Mouse (Mus musculus): ENCODE data around the gene Slc39a1. TPM values are rescaled to one million over a fixed set of nuclear protein-coding genes. Genes with fewer than 3 reads are reported as not detected.

Slc39a1 gene
- polyA plus RNA-seq, 1 experiment, result 82.1 TPM

DNA sequence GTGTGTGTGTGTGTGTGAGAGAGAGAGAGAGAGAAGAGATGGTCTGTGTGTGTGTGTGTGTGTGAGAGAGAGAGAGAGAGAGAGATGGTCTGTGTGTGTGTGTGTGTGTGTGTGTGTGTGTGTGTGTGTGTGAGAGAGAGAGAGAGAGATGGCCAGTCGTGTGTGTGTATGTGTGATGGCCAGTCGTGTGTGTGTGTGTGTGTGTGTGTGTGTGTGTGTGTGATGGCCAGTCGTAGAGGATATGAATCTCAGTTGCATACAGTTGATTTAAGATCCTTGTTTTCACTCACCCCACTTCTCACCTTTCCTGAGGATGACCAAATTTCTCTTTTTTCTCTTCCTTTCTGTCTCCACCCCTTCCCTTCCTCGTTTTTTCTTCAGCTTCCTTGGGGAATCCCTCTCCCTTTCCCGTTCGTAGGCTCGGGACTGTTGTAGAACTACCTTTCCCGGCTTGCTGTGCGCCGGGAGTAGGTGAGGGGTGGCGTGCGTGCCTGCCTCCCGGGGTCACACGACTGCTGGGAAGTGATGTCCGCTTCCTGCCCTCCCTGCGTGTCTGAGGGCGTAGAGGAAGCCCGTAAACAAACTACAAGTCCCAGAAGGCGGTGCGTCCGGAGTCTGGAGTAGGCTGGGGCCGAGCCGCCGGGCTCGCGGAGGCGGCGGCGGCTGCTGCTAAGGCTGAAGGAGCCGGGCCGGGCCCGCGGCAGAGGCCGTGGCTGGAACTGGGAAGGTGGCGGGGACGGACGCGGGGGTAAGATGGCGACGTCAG is 5.9 kb downstream of the Slc39a1 start, which contains the start of gene Crtc2:
TSS of gene Crtc2 (plus strand) at position 511 of the 766 bp plus-strand sequence.
- H3K79me3 ChIP-seq (ENCODE audit: low read depth), result peaks cover 32% of the 10 kb centered on the region
- no peaks in the 10 kb centered on the region for H3K27me3 ChIP-seq (ENCODE audit: control insufficient read depth, insufficient read depth, insufficient read length)
- peaks cover 33% of the 10 kb centered on the region for H3K36me3 ChIP-seq (ENCODE audit: control insufficient read depth, insufficient read depth)
- H3K4me3 ChIP-seq (ENCODE audit: insufficient read depth, poor library complexity, severe bottlenecking), result peak within 1 kb of the TSS; percentile 82
- H3K79me2 ChIP-seq (ENCODE audit: control insufficient read depth, insufficient read depth), result peaks cover 48% of the 10 kb centered on the region
- H3ac ChIP-seq (ENCODE audit: control insufficient read depth, insufficient read length, low read depth), result peak within 1 kb of the TSS; percentile 93
- no peak for TF ChIP-seq FOSL1 (IDR thresholded peaks at IDR 0.05; ENCODE audit: insufficient read depth, low read length, poor library complexity, severe bottlenecking)
- no peak for TF ChIP-seq MYOD1 (IDR thresholded peaks at IDR 0.05; ENCODE audit: control insufficient read depth, insufficient read length, low read depth)
- TF ChIP-seq USF1 (IDR thresholded peaks at IDR 0.05; ENCODE audit: low read depth), result peak; percentile 27
- peak; percentile 28 for TF ChIP-seq MAX (IDR thresholded peaks at IDR 0.05)
- TF ChIP-seq CEBPB (IDR thresholded peaks at IDR 0.05; ENCODE audit: low read depth), result no peak
- TF ChIP-seq CTCF (IDR thresholded peaks at IDR 0.05; ENCODE audit: control insufficient read depth, insufficient read depth, insufficient read length), result no peak
- no peak for TF ChIP-seq MYOG (IDR thresholded peaks at IDR 0.05; ENCODE audit: control insufficient read depth, extremely low read depth, insufficient read length)

DNA sequence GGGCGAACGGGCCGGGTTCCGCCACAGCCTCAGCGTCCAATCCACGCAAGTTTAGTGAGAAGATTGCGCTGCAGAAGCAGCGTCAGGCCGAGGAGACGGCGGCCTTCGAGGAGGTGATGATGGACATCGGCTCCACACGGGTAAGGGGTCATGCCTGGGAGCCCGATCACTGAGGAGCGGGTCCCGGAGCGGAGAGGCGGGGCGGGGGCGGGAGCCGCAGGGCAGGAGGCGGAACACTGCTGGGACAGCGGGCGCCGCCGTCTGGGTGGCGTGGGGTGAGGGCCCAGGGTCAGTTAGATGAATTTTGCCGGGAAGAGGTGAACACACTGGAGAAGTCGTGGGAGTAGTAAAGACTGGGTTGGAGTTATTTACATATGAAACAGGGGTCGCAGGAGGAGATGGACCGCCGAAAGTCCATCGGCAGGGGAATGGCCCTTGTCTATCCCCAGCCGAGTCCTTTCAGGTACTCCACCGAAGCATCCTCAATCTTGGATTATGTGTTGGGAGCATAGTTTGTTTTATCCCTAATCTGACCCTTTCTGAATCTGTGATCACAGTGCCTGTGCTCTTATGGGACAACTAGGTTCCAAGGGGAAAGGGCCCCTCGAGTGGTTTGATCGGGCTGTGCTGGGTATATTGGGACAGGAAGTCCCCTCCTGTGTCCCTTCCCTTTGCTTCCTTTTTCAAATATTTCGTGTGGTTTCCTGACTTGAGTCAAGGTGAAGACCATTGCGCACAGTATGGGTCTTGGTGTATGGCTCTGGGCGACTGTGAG is 6.6 kb downstream of the Slc39a1 start:
- no peak for TF ChIP-seq FOSL1 (IDR thresholded peaks at IDR 0.05; ENCODE audit: insufficient read depth, low read length, poor library complexity, severe bottlenecking)
- TF ChIP-seq MYOG (IDR thresholded peaks at IDR 0.05; ENCODE audit: control insufficient read depth, extremely low read depth, insufficient read length), result no peak
- TF ChIP-seq USF1 (IDR thresholded peaks at IDR 0.05; ENCODE audit: low read depth), result no peak
- TF ChIP-seq CTCF (IDR thresholded peaks at IDR 0.05; ENCODE audit: control insufficient read depth, insufficient read depth, insufficient read length), result no peak
- no peak for TF ChIP-seq MYOD1 (IDR thresholded peaks at IDR 0.05; ENCODE audit: control insufficient read depth, insufficient read length, low read depth)
- TF ChIP-seq MAX (IDR thresholded peaks at IDR 0.05), result no peak
- TF ChIP-seq CEBPB (IDR thresholded peaks at IDR 0.05; ENCODE audit: low read depth), result no peak
- peaks cover 36% of the 10 kb centered on the region for H3K36me3 ChIP-seq (ENCODE audit: control insufficient read depth, insufficient read depth)
- H3K79me3 ChIP-seq (ENCODE audit: low read depth), result peaks cover 32% of the 10 kb centered on the region
- H3K79me2 ChIP-seq (ENCODE audit: control insufficient read depth, insufficient read depth), result peaks cover 43% of the 10 kb centered on the region
- no peaks in the 10 kb centered on the region for H3K27me3 ChIP-seq (ENCODE audit: control insufficient read depth, insufficient read depth, insufficient read length)
- H3K4me3 ChIP-seq (ENCODE audit: insufficient read depth, poor library complexity, severe bottlenecking), result peak overlapping the region; percentile 82
- H3ac ChIP-seq (ENCODE audit: control insufficient read depth, insufficient read length, low read depth), result peak overlapping the region; percentile 93

DNA sequence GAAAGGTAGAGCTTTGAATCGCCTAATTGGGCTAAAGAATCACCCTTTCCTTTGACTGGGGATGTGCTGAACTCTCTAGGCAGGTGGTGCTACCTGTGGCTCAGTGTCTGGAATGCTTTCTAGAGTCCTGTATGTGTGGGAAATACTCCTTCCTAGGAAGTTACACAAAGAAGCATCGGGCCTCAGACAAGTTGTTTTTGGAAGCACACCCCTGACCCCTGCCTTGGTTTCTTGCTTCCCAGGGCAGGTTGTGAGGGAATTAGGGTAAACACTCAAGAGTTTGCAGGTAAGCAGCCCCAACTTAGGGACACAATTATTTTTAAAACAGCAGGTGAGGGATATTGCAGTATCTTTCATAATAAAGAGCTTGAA is 7.2 kb downstream of the Slc39a1 start:
- Histone ChIP-seq H3K36me3 (ENCODE audit: control insufficient read depth, insufficient read depth) (peaks cover 42% of the 10 kb centered on the region), H3K4me3 (ENCODE audit: insufficient read depth, poor library complexity, severe bottlenecking) (peak overlapping the region; percentile 82), H3K79me3 (ENCODE audit: low read depth) (peaks cover 32% of the 10 kb centered on the region), H3ac (ENCODE audit: control insufficient read depth, insufficient read length, low read depth) (peak overlapping the region; percentile 93), H3K27me3 (ENCODE audit: control insufficient read depth, insufficient read depth, insufficient read length) (no peaks in the 10 kb centered on the region), H3K79me2 (ENCODE audit: control insufficient read depth, insufficient read depth) (peaks cover 42% of the 10 kb centered on the region)
- TF ChIP-seq MYOG (IDR thresholded peaks at IDR 0.05; ENCODE audit: control insufficient read depth, extremely low read depth, insufficient read length) (no peak), FOSL1 (IDR thresholded peaks at IDR 0.05; ENCODE audit: insufficient read depth, low read length, poor library complexity, severe bottlenecking) (no peak), MAX (IDR thresholded peaks at IDR 0.05) (no peak), USF1 (IDR thresholded peaks at IDR 0.05; ENCODE audit: low read depth) (no peak), CEBPB (IDR thresholded peaks at IDR 0.05; ENCODE audit: low read depth) (no peak), MYOD1 (IDR thresholded peaks at IDR 0.05; ENCODE audit: control insufficient read depth, insufficient read length, low read depth) (no peak), CTCF (IDR thresholded peaks at IDR 0.05; ENCODE audit: control insufficient read depth, insufficient read depth, insufficient read length) (no peak)

DNA sequence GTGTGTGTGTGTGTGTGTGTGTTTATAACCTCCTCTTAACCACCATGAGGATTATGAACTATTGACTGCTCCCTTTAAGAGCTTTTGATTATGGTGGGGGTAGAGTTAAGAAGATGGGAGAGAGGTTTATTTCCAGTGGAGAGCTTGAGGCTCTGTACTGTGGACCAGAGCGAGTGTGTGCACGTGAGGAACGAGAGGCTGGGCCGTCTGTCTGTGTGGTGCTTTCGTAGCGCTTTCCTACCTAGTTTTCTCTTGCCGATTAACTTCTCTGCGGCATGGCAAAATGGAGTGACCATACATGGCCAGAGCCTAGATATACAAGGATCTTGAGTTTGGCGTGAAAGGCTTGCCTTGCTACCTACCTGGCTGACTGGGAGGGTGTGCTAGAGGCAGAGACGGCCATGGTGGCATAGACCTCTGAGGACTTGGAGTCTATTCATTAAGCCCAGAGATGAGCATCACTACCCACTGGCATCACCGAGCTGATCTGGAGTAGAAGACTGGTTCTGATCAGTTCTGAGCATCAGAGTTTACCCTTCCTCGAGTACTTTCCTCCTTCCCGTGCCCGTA is 7.9 kb downstream of the Slc39a1 start:
- Histone ChIP-seq H3K27me3 (ENCODE audit: control insufficient read depth, insufficient read depth, insufficient read length) (no peaks in the 10 kb centered on the region), H3K36me3 (ENCODE audit: control insufficient read depth, insufficient read depth) (peaks cover 43% of the 10 kb centered on the region), H3K79me3 (ENCODE audit: low read depth) (peaks cover 32% of the 10 kb centered on the region), H3K79me2 (ENCODE audit: control insufficient read depth, insufficient read depth) (peaks cover 42% of the 10 kb centered on the region), H3K4me3 (ENCODE audit: insufficient read depth, poor library complexity, severe bottlenecking) (no peak overlapping the region), H3ac (ENCODE audit: control insufficient read depth, insufficient read length, low read depth) (no peak overlapping the region)
- TF ChIP-seq FOSL1 (IDR thresholded peaks at IDR 0.05; ENCODE audit: insufficient read depth, low read length, poor library complexity, severe bottlenecking) (no peak), CTCF (IDR thresholded peaks at IDR 0.05; ENCODE audit: control insufficient read depth, insufficient read depth, insufficient read length) (no peak), CEBPB (IDR thresholded peaks at IDR 0.05; ENCODE audit: low read depth) (no peak), MAX (IDR thresholded peaks at IDR 0.05) (no peak), MYOD1 (IDR thresholded peaks at IDR 0.05; ENCODE audit: control insufficient read depth, insufficient read length, low read depth) (no peak), MYOG (IDR thresholded peaks at IDR 0.05; ENCODE audit: control insufficient read depth, extremely low read depth, insufficient read length) (no peak), USF1 (IDR thresholded peaks at IDR 0.05; ENCODE audit: low read depth) (no peak)
